Mouse (Mus musculus): ENCODE data around the gene Lif.

Gene Lif

GRCm38 (mm10) chr11:4296610-4297275, 39.4 kb downstream of the Lif start:
- no peak for DNase-seq (ENCODE audit: low read depth, low spot score)

DNA sequence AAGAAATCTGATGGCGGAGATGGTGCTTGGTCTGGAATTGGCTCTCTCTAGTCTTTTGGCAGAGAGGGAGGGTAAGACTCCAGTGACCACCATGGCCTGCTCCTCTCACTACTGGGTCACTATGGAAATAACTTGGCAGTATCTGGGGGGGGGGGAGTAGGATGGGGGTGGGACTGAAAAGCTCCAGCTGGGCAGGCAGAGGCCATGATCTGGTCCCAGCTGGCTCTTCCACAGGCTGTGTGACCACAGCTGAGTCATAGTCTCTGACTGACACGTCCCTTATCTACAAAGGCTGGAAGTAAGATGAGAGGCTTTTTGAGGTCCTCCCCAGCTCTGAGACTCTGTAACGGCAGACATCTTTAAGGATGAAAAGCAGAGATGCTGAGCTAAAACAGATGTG, 40.4 kb downstream of the Lif start:
- no peak for DNase-seq (ENCODE audit: low read depth, low spot score)

- no peak for DNase-seq (ENCODE audit: low read depth, low spot score)
Observed at GRCm38 (mm10) chr11:4298615-4299014, 41.3 kb downstream of the Lif start.

- DNase-seq (ENCODE audit: low read depth, low spot score), result no peak
Observed at GRCm38 (mm10) chr11:4299191-4299590, 41.8 kb downstream of the Lif start.

DNA sequence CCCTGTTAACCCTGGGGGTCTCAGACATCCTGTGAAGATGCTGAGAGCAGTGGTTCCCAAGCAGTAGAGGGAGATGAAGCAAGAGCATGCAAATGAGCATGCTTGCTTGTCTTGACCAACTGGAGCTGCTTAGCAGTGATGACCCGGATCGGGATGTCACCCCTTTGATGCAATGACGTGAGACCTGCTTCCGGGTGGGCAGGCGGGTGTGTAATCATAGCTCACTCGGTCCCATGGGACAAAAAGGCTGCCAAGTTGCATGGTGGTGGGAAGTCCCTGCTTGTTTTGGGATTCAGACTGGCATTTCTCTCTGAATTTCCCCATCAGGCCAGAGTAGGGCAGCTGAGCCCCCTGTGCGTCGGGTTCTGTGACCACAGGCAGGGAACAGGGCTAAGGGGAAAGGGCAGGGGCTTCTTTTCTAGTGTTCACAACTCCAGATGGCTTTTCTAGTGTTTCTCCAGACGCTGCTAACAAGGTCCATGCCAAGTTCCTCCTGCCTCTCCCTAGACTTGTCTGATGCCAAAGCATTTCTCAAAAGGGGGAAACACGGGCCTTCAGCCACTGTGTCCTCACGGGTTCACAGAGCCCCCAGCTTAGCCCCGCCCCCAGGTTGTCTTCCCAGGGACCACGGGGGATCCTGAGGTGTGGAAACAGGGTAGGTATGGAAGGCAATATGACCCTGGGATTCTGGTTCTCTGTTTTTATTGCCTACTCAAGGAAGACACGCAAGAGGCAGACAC, 42.5 kb downstream of the Lif start:
- no peak for DNase-seq (ENCODE audit: low read depth, low spot score)

- no peak for DNase-seq (ENCODE audit: low read depth, low spot score)
Observed at GRCm38 (mm10) chr11:4300683-4301082, 43.3 kb downstream of the Lif start.

GRCm38 (mm10) chr11:4302363-4302913, 45.1 kb downstream of the Lif start:
- DNase-seq (ENCODE audit: low read depth, low spot score), result no peak

- no peak for DNase-seq (ENCODE audit: low read depth, low spot score)
Observed at GRCm38 (mm10) chr11:4303033-4303432, 45.7 kb downstream of the Lif start.

- DNase-seq (ENCODE audit: low read depth, low spot score), result no peak
Observed at GRCm38 (mm10) chr11:4304203-4304602, 46.8 kb downstream of the Lif start.

GRCm38 (mm10) chr11:4305090-4305489, 47.7 kb downstream of the Lif start:
- DNase-seq (ENCODE audit: low read depth, low spot score), result no peak

DNA sequence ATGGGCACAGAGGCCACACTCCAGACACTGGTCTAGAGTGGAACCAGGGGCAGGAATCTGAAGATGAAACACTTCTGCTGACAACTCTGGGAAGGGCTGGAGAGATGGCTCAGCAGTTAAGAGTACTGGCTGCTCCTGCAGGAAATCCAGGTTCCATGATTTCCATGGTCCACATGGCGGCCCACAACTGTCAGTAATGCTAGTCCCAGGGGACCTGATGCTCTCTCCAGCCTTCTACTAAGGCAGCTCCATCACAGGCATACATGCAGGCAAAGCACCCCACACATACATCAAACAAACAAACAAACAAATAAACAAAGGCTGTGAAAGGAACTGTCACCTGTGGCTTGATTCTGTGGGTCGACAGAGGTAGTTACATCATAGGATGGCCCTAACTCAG, 48.7 kb downstream of the Lif start:
- DNase-seq (ENCODE audit: low read depth, low spot score), result no peak

DNA sequence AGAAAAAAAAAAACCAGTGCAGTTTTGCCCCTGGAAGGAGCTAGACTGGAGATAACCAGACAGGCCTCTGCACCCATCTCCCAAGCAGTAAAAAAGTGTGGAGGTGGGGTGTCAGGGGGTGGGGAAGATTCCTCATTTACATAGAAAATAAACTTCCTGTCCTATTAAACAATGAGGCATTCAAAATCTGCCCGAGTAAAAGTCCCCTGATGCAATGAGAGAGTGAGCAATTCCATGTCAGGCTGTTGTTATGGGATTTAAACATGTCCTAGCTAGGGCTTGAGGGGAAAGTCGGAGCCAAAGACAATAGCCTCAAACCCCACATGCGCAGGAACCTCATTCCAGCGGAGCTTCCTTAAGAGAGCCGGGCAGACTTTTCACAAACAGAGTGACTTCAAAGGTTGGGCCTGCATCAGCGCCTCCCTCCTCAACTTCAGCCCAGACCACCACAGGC, 50.7 kb downstream of the Lif start:
- no peak for DNase-seq (ENCODE audit: low read depth, low spot score)

DNA sequence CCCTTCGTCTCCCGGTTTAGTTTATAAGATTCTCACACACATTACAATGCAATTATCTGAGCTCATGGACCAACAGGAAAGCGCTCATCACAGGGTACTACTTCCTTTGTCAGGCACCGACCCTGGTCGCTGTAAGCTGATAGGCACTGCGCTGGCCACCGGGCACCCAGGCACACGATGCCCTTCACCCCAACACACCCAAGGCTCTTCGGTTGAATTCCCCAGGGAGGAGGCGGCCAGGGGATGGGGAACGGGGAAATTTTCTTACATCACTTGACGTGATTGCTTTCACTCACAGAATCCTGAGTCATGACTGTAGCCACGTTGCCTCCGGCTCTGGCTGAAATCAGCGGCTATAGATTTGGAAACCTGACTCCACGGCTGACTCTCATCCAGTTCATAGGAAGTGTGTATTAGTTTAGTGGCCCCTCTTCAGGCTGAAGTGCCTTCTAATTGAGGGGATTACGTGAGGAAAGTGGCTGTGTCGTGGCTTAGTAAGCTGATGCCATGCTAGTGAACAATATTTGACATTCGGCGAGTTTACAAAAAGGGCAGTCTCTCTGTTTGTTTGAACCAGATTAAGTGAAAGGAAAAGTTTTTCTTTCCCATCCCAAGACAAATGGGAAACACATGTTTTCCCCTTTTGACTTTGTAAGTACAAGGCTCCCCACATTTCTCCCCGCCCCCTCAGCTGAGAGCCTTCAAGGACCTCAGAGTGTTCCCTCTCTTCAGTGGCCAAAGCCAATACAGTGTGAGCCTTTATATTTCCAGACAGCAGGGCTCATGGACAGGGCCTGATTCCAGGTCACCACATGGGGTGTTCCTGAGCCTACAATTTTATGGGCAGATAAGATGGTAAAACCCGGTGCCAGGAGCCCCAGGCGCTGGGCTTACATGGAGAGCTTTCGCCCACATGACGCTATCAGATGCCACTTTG, 51.4 kb downstream of the Lif start:
- no peak for DNase-seq (ENCODE audit: low read depth, low spot score)

- no peak for DNase-seq (ENCODE audit: low read depth, low spot score)
Observed at GRCm38 (mm10) chr11:4309613-4310012, 52.3 kb downstream of the Lif start.

DNA sequence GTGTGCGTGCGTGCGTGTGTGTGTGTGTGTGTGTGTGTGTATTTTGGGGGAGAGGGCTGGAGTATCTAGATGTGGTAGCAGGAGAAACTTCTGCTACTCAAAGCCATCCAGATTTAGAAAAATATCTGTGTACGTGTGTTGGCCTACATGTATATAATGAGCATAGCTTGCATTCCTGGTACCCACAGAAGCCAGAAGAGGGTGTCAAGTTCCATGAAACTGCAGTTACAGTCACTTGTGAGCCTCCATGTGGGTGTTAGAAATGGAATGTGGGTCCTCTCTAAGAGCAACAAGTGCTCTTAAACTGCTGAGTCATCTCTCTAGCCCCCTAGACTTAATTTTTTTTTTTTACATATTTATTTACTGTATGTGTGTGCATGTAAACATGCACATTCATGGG, 53.0 kb downstream of the Lif start:
- DNase-seq (ENCODE audit: low read depth, low spot score), result no peak

GRCm38 (mm10) chr11:4312180-4312579, 54.8 kb downstream of the Lif start:
- DNase-seq (ENCODE audit: low read depth, low spot score), result no peak

GRCm38 (mm10) chr11:4317287-4317686, 59.9 kb downstream of the Lif start:
- DNase-seq (ENCODE audit: low read depth, low spot score), result no peak

DNA sequence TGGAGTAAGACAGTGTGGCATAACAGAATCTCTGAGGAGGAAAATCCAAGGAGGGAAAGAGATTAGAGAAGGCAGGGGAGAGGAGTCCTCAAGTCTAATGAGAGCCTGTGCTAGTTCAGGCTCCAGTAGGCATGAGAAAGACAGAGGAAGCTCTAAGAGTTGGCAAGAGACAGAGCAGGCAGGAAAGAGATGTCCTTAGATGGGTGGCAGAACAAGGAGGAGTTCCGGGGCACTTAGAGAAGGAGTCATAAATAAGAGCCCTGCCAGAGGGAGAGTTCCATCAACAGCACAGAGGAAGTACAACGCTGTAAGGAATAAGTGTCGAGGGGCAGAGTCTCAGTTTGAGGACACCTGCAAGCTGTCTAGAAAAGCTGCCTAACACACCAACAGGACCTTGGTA, 60.7 kb downstream of the Lif start:
- no peak for DNase-seq (ENCODE audit: low read depth, low spot score)

- peak; percentile 50 for DNase-seq (ENCODE audit: low read depth, low spot score)
Observed at GRCm38 (mm10) chr11:4319212-4319955, 62.0 kb downstream of the Lif start.

DNA sequence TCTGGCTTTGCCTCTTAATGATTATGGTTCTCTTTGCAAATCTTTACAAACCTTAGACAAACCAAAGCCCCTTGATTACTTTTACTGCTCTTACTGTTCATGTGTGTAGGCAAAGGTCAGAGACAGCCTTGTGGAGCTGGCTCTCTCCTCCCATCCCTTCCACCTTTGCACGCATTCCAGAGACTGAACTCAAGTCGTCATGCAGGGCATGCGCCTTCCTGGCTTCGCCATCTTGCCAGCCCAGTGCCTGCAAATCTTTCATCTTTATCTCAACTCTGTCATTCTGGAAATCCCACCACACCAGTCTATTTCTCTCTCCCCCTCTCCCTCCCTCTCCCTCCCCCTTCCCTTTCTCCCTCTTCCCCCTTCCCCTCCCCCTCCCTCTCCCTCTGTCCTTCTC, 63.5 kb downstream of the Lif start:
- no peak for DNase-seq (ENCODE audit: low read depth, low spot score)

All from A20 (cell line).